Mouse (Mus musculus): ENCODE data around the gene Rnaseh2a. TPM values are rescaled to one million over a fixed set of nuclear protein-coding genes. Genes with fewer than 3 reads are reported as not detected.
A peak's percentile ranks its signal among the peaks of the same experiment; 100 is the strongest.

Gene Rnaseh2a
- total RNA-seq, 4 experiments from 2014 or later, result 45.9 to 60.0 (median 49.6) TPM

GRCm38 (mm10) chr8:84967532-84968304, 1.8 kb downstream of the Rnaseh2a start:
- no peak for DNase-seq (ENCODE audit: low spot score in 2 of 2)

- DNase-seq (ENCODE audit: low spot score in 2 of 2), result no peak
Observed at GRCm38 (mm10) chr8:84966603-84967002, 3.0 kb downstream of the Rnaseh2a start.

GRCm38 (mm10) chr8:84965731-84966291, 3.8 kb downstream of the Rnaseh2a start:
- peak; percentile 80 to 94 for DNase-seq (ENCODE audit: low spot score in 2 of 2)

DNA sequence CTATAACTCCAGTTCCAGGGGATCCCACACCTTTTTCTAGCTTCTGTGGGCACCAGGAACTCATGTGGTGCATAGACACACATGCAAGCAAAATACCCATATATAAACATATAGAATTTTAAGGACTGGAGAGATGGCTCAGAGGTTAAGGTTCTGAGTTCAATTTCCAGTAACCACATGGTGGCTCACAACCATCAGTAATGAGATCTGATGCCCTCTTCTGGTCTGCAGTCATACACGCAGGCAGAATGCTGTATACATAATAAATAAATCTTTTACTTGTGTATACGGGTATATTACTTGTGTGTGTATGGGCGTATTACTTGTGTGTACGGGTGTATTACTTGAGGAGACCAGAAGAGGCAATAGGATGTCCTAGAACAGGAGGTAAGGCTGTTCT, 5.6 kb downstream of the Rnaseh2a start:
- DNase-seq (ENCODE audit: low spot score in 2 of 2), result no peak

GRCm38 (mm10) chr8:84959811-84960210, 9.8 kb downstream of the Rnaseh2a start:
- DNase-seq (ENCODE audit: low spot score in 2 of 2), result no peak

GRCm38 (mm10) chr8:84956768-84957167, 12.8 kb downstream of the Rnaseh2a start:
- DNase-seq (ENCODE audit: low spot score in 2 of 2), result no peak

DNA sequence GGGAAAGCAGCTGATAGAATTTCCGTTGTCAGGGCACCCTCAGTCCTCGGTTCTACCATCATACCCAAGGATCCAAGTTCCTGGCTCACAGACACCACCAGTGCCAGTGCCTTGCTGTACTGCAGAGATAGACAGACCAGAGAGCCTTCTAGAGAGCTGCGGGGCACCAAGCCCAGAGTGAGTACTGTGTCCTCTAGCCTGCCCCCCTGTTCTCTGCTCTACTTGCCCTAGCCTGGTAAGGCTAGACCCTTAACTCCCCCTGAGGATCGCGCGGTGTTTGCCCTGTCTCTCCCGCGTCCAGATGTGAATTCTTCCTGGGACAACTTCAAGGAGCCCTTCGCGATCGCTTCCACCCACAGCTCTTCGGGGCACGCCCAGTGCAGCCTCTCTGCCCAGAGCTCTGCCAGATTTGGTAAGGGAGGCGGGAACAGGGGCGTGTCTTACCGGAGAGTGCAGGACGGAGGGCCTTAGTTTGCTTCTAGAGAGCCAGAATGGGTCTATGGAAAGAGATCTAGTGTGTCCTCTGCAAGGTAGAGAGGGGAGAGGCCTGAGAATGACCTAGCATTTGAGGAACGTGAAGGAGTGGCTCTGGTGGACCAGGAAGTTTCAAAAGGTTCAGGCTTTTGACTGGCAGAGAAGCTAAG, 16.8 kb downstream of the Rnaseh2a start:
- no peak for DNase-seq (ENCODE audit: low spot score in 2 of 2)

DNA sequence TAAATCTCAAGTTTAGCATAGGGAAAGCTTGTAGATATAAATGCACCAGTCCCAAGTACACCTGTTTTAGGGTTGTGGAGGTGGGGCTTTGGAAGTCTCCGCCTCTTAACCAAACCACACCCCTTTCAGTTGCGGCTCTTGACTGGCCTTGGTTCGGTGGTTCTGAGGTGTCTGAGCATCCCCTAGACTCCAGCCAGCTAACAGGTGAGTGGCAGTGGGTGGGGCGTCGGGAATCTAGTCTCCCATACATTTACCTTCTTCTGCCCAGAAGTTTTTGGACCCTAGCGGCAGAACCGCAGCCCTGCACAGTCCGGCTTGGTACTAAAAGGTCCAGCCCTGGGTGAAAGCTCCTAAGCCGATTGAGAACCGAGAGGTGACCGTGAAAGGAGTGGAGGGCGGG, 19.8 kb downstream of the Rnaseh2a start:
- DNase-seq (ENCODE audit: low spot score in 2 of 2), result no peak

DNA sequence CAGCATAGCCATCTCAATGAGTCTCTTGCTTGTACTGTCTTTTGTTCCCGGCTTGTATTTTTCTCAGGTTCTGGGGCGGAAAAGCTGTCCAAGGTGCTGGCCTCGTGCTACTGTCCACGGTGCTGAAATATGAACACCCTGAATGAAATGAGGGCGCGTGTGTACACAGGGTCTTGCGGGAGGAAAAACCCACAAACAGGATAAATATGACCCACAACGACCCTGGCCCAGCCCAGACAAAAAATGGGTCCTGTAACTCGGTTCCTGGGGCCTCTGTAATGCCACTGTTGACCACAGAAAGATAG, 22.4 kb downstream of the Rnaseh2a start:
- no peak for DNase-seq (ENCODE audit: low spot score in 2 of 2)

GRCm38 (mm10) chr8:84946528-84947240, 22.9 kb downstream of the Rnaseh2a start, which contains the start of gene Rtbdn:
Gene Rtbdn (plus strand): TSS chr8:84946991.
- no peak for DNase-seq (ENCODE audit: low spot score in 2 of 2)

GRCm38 (mm10) chr8:84945633-84946527, 23.7 kb downstream of the Rnaseh2a start:
- DNase-seq (ENCODE audit: low spot score in 2 of 2), result no peak

GRCm38 (mm10) chr8:84945235-84945632, 24.3 kb downstream of the Rnaseh2a start:
- peak in 1 of 2 experiments; percentile 89 for DNase-seq (ENCODE audit: low spot score in 2 of 2)

GRCm38 (mm10) chr8:84944478-84945160, 24.9 kb downstream of the Rnaseh2a start:
- peak in 1 of 2 experiments; percentile 77 for DNase-seq (ENCODE audit: low spot score in 2 of 2)

DNA sequence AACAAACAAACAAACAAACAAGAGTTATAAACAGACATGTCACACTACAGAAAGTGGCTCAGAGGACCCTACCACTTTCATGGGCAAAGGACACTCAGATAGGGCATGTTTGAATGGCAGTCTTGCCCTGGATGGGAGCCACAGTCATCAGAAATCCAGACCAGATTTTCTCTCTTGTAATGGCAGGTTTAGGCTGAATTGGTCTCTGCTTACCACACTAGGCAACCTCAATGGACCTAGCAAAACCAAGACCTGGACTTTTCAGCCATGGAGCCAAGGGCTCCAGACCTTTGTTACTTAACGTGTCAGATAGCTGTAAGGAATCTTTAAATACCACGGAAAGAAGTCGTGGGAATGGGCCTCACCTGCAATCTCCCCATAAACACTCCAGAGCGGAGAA, 25.9 kb downstream of the Rnaseh2a start:
- no peak for DNase-seq (ENCODE audit: low spot score in 2 of 2)

DNA sequence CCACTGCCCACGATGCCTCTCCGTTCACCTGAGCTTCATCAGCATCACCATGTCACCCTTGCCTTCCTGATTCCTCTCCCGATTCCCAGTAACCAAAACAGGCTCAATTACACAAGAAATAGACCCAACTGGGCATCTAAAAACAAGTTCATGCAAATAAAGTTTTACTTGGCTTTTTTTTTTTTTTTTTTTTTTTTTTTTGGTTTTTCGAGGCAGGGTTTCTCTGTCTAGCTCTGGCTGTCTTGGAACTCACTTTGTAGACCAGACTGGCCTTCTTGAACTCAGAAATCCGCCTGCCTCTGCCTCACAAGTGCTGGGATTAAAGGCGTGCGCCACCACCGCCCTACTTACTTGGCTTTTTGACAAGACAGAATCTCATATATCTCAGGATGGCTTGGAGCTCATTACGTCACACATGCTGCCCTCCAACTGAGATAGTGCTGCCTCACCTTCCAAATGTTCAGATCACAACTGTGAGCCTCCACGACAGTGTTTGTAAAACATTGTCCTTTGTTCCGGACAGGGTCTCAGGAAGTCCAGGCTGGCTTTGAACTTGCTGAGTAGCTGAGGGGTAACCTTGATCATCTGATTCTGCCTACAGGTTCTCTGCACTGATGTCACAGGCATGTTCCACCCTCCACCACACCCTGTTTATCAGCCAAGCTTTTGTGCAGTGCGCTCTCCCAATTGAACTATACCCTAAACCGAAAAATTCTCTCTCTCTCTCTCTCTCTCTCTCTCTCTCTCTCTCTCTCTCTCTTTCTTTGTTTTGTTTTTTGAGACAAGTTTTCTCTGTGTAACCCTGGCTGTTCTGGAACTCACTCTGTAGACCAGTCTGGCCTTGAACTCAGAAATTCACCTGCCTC, 31.7 kb downstream of the Rnaseh2a start:
- DNase-seq (ENCODE audit: low spot score in 2 of 2), result no peak

GRCm38 (mm10) chr8:84936962-84937546, 32.5 kb downstream of the Rnaseh2a start, which contains the start of gene Mast1:
Gene Mast1 (minus strand): TSS chr8:84937359.
- peak in 1 of 2 experiments; percentile 50 for DNase-seq (ENCODE audit: low spot score in 2 of 2)

GRCm38 (mm10) chr8:84936041-84936961, 33.3 kb downstream of the Rnaseh2a start:
- DNase-seq (ENCODE audit: low spot score in 2 of 2), result no peak

DNA sequence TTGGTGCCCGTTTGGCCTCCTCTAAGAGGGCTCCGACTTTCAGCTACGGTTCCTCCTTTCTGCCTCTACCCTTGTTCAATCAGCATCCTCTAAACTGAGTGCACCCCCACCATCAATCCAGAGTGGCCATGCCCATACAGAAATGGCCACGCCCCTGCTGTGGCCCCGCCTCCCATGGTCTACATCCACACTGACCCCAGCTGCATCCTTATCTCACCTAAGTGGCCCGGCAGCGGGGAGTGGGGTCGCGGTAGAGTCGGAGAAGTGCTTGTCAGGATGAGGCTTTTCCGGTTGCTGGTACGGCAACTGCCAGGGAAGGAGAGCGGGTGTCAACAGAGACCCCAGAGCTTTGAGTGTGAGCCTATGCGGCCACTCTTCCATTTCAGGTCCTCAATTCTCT, 34.1 kb downstream of the Rnaseh2a start:
- DNase-seq (ENCODE audit: low spot score in 2 of 2), result no peak
